Mouse (Mus musculus) layer of hippocampus, postnatal 36 days (tissue): ENCODE measurements around the gene Acad11. TPM values are rescaled to one million over a fixed set of nuclear protein-coding genes. Genes with fewer than 3 reads are reported as not detected.

Experiments
- DNase-seq, 2 experiments: peaks; one replicate each; pipeline ENCODE4 v3.0.0; 2022
- total RNA-seq, 2 experiments: library from RNA; stranded (reverse); gene quantifications; 2 replicates each; pipeline ENCODE4 v1.2.3; 2021

Gene Acad11
- total RNA-seq, 2 experiments from 2014 or later, result 21.1 to 24.8 TPM

- no peak for DNase-seq
These were observed 83.5 kb downstream of the Acad11 start for GRCm38 (mm10) chr9:104146683-104147082.

DNA sequence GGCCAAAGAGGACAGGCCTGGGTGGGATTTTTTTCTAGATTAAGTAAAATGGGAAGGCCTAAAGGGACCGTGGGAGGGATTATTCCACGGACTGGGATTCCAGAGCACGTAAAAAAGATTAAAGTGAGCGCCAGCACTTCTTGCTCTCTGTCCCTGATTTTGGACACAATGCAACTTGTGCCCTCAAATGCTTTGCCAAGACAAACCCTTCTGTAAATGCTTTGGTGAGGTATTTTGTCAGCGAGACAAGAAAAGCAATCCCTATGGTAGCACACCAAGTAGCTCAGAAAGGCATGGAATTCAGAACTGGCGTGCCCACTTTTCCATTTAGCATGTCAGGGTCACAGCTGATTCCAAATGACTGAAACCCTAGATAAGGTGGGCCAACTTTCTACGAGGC lies 85.8 kb downstream of the Acad11 start:
- no peak for DNase-seq

DNA sequence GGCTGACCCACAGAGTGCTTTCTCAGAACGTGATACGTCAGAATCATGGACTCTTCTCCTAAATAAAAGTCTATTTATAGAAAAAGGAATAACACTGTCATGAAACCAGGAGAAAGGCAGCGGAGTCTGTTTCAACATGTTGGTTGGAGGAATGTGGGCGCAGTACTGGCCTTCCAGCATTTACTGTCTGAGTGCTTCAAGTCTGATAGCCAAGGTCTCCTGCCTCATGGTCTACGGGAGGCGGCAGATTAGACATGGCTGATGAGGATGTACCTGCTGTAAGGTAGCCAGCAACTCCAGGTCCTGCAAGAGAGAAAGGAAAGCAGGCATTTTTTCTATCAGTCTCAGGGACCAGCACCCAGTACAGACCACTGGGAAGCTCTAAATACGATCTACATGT lies 88.9 kb downstream of the Acad11 start:
- DNase-seq, result no peak

GRCm38 (mm10) chr9:104155100-104155715 lies 92.0 kb downstream of the Acad11 start:
- no peak for DNase-seq

DNA sequence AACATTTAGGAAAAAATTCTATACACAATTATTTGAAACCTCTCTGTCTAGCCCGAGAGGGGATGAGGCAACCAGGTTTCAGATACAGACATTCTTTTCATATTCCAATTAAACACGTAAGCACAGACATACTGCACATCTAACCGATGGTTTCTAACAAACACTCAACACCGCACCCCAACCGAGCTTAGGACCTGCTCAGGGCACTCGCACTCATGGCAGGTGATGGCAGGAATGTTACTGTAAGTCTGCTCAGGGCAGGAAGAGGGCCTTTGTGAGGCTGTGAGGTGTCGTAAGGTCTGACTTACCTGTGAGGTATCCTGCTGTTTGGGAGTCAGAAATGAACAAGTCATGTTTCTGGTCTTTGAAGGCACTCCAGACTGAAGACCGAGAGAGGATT lies 93.3 kb downstream of the Acad11 start:
- no peak for DNase-seq

- DNase-seq, result no peak
These were observed 94.1 kb downstream of the Acad11 start for GRCm38 (mm10) chr9:104157291-104157690.

DNA sequence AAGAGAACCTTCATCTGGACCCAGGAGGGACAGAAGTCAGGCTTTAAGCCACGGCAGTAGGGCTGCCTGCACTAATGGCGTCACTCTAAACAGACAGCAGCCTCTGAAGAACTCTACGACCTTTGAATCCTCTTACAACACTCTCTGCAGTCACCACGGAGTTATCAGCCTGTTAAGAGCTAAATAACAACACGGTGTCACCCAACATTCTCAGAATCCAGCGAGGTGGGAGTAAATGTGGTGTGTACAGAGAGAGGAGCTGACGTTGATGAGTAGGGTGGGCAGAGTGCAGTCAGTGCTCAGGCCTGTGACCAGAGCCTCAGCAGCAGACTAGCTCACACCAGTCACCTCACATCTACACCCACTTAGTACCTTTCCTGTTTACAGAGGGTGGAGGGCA lies 97.9 kb downstream of the Acad11 start:
- no peak for DNase-seq

DNA sequence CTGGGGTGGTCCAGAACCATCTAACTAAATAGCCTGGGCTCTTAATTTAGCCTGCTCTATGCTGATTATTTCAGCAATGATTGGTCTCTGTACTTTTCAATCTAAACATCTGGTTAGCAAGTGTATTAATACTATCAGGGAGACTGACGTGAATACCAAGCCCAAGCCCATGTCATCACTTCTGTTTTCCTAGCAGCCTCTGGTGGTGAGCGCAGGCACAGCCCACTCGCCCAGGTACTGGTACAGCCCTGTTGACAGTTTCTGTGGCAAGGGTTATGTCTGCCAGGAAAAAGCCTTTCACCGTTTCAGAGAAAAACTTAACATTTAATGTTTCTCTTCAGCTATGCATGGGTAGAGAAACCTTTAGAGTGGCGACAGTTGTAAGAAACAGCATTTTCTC lies 101.0 kb downstream of the Acad11 start:
- no peak for DNase-seq

DNA sequence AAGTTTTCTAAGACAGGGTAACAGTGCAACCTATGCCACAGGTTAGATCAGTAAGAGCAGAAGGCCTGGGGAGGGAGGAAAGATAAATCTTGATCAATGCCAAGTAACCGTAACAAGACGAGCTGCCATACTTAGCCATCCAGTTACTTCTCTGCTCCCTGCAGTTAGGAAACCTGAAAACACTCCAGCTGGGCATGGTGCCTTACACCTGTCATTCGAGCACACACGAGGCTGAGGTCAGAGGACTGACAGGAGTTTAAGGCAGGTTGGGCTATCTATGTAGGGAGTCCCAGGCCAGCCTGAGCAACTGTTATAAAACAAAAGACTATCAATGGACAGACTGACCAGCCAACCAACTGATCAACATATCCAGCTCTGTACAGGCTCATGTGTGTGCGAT lies 102.7 kb downstream of the Acad11 start:
- no peak for DNase-seq

GRCm38 (mm10) chr9:104169986-104170385 lies 106.8 kb downstream of the Acad11 start:
- no peak for DNase-seq

DNA sequence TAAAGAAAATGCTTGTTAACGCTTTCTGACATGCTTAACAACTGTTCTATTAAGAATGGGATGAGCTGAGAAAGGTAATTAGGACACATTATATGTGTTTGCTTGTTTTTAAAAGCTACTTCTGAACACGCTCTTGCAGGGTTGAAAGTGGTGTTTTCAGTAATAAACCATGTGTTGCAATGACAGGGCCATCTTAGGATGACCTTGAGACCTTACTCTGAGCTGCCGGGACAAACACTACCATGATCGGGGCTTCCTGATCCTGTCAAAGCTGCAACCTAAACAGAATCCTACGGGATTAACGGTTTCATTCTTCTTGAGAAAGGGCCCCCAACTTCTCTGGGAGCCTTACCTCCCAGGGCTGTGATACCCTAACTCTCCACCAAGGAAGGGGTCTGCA lies 108.5 kb downstream of the Acad11 start:
- no peak for DNase-seq

DNA sequence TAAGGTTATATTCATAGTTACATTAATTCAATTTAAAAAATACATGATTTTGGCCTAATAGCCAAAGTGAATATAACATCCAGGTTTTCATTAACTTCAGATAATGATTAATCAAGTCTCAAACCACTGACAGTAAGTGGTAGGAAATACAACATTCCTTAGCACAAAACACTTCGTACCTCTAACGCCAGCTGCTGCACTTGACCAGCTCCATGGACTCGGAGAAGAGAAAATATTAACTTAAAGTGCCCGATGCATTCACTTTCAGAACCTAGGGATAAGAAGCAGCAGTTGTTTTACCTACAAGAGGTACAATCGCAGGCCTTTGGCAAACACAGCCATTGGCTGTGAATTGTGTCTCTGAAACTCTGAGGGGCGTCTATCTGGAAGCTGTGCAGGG lies 109.2 kb downstream of the Acad11 start:
- no peak for DNase-seq

Other genes with a start within 250 kb of the Acad11 start
- 1 to 10 TPM; 5.1 to 5.6 TPM for gene Nphp3, start 60.8 kb upstream of the Acad11 start, total RNA-seq
- not detected for gene Gm28305, start 22.7 kb upstream of the Acad11 start, total RNA-seq
- 10 to 100 TPM; 42.3 to 44.3 TPM for gene Uba5, start 243 bp upstream of the Acad11 start, total RNA-seq
- gene Ackr4, start 63.6 kb downstream of the Acad11 start, total RNA-seq, result not detected
- 10 to 100 TPM; 61.7 to 70.3 TPM for gene Dnajc13, start 199.6 kb downstream of the Acad11 start, total RNA-seq